8 mouse cellular contexts compared by ENCODE assay signal in the genomic region with DNA sequence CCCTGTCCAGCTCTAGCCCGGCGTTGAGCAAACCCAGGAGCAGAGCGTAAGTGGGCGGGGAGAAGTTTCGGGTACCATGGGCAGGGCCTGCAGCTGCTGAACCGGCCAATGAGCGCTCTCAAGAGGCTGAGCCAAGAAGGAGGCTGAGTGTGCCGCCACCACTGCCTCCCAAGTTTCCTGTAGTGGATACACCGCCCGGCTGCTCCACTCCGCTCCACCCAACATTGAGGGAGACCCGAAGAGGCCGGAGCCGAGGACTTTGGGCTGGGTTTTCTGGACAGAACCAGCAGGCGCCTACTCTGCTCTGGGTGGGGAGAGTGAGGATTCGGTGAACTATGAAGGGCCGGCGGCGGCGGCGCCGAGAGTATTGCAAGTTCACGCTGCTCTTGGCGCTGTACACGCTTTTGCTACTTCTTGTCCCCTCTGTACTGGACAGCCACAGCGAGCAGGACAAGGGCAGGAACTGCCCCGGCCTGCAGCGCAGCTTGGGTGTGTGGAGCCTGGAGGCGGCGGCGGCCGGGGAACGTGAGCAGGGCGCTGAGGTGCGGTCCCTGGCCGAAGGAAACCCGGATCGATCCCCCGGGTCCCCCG. TPM values are rescaled to one million over a fixed set of nuclear protein-coding genes. Genes with fewer than 3 reads are reported as not detected.
DNase-seq lines count a peak whose midpoint lies in the region; ATAC-seq and TF ChIP-seq lines count a peak whose summit lies in the region.

A gene (plus strand): TSS at position 180 of the 591 bp plus-strand sequence.

- peak within 1 kb of the TSS; percentile 74 for H3K4me2 ChIP-seq in forebrain, embryonic 16.5 days (ENCODE audit: low read length)
- peak within 1 kb of the TSS; percentile 61 for H3K4me2 ChIP-seq in liver, postnatal 0 days (ENCODE audit: low read depth, low read length)
- H3K4me2 ChIP-seq in neural tube, embryonic 14.5 days (ENCODE audit: low read depth, low read length): peak within 1 kb of the TSS; percentile 64

- peak; percentile 88 for ATAC-seq in forebrain, embryonic 16.5 days
- peak; percentile 45 for ATAC-seq in liver, postnatal 0 days
- ATAC-seq in neural tube, embryonic 14.5 days (ENCODE audit: low read depth): peak; percentile 73; the same call in 1 of the 2 replicates

- 0 out of 2 replicates have a peak, but pooled peaks cover 2% of the 10 kb centered on the region for H3K27me3 ChIP-seq in ES-Bruce4 (ENCODE audit: control insufficient read depth, insufficient read depth, low read length, poor library complexity, severe bottlenecking)
- H3K27me3 ChIP-seq in forebrain, embryonic 16.5 days (replicated peaks; ENCODE audit: control insufficient read depth, insufficient read depth, low read length): no peaks in the 10 kb centered on the region
- H3K27me3 ChIP-seq in liver, postnatal 0 days (ENCODE audit: insufficient read depth, low read length): peaks cover 21% of the 10 kb centered on the region
- H3K27me3 ChIP-seq in neural tube, embryonic 14.5 days (ENCODE audit: control insufficient read depth, insufficient read depth, low read length): no peaks in the 10 kb centered on the region

- WGBS in forebrain, embryonic 16.5 days: 19% methylated on average over 39 of the region's 40 CpGs
- 27% methylated on average over 40 of the region's 40 CpGs for WGBS in liver, postnatal 0 days (ENCODE audit: insufficient replicate concordance)
- 16% methylated on average over 38 of the region's 40 CpGs for WGBS in neural tube, embryonic 14.5 days

- DNase-seq in cerebellum, adult 11-12 months: peak; percentile 30
- DNase-seq in heart, postnatal 14 days: peak; percentile 68 to 74
- peak; percentile 79 to 85 for DNase-seq in kidney, postnatal 36 days
- peak; percentile 25 for DNase-seq in liver, postnatal 0 days
- DNase-seq in thymus, postnatal 36 days: peak; percentile 4 to 10

- intact Hi-C loops in heart, postnatal 14 days (cut with DNase I): loop anchor here (1.0 kb wide), 1 partner anchor 98 kb away; no protein-coding TSS in a partner anchor

- H3K9me3 ChIP-seq in ES-Bruce4 (replicated peaks; ENCODE audit: control insufficient read depth, insufficient read depth, low read length, poor library complexity, severe bottlenecking): no peaks in the 10 kb centered on the region
- H3K9me3 ChIP-seq in forebrain, embryonic 16.5 days (ENCODE audit: control insufficient read depth, low read length): no peaks in the 10 kb centered on the region
- no peaks in the 10 kb centered on the region for H3K9me3 ChIP-seq in liver, postnatal 0 days (ENCODE audit: low read length)
- H3K9me3 ChIP-seq in neural tube, embryonic 14.5 days (ENCODE audit: control insufficient read depth, low read length): no peaks in the 10 kb centered on the region

- no peaks in the 10 kb centered on the region for H3K36me3 ChIP-seq in ES-Bruce4 (ENCODE audit: control insufficient read depth, insufficient read depth, low read length, poor library complexity, severe bottlenecking)
- no peaks in the 10 kb centered on the region for H3K36me3 ChIP-seq in forebrain, embryonic 16.5 days (ENCODE audit: control insufficient read depth, insufficient read depth)
- no peaks in the 10 kb centered on the region for H3K36me3 ChIP-seq in liver, postnatal 0 days (replicated peaks; ENCODE audit: insufficient read depth, low read length)
- H3K36me3 ChIP-seq in neural tube, embryonic 14.5 days (ENCODE audit: control insufficient read depth, insufficient read depth, low read length): no peaks in the 10 kb centered on the region

- H3K4me3 ChIP-seq in ES-Bruce4 (ENCODE audit: low read depth, low read length): peak within 1 kb of the TSS; percentile 68
- H3K4me3 ChIP-seq in forebrain, embryonic 16.5 days (replicated peaks; ENCODE audit: low read length): peak within 1 kb of the TSS; percentile 50
- H3K4me3 ChIP-seq in liver, postnatal 0 days (ENCODE audit: low read depth, low read length): peak within 1 kb of the TSS; percentile 37
- H3K4me3 ChIP-seq in neural tube, embryonic 14.5 days (ENCODE audit: low read depth, low read length): peak within 1 kb of the TSS; percentile 41

- peak within 1 kb of the TSS; percentile 43; the same call in 1 of the 2 replicates for H3K9ac ChIP-seq in ES-Bruce4 (ENCODE audit: low read depth, poor library complexity, severe bottlenecking)
- H3K9ac ChIP-seq in forebrain, embryonic 16.5 days (replicated peaks; ENCODE audit: low read depth, low read length): peak within 1 kb of the TSS; percentile 45
- no peak within 1 kb of the TSS for H3K9ac ChIP-seq in liver, postnatal 0 days (replicated peaks)
- H3K9ac ChIP-seq in neural tube, embryonic 14.5 days (replicated peaks; ENCODE audit: low read depth, low read length): 0 out of 2 replicates have a peak within 1 kb of the TSS, but pooled peaks have one; percentile 7

- no peak within 1 kb of the TSS for H3K27ac ChIP-seq in ES-Bruce4 (ENCODE audit: insufficient read depth, low read length)
- H3K27ac ChIP-seq in forebrain, embryonic 16.5 days (ENCODE audit: low read length): no peak within 1 kb of the TSS
- H3K27ac ChIP-seq in liver, postnatal 0 days (ENCODE audit: low read depth): no peak within 1 kb of the TSS
- H3K27ac ChIP-seq in neural tube, embryonic 14.5 days (ENCODE audit: low read depth, low read length): no peak within 1 kb of the TSS

- TF ChIP-seq CTCF in ES-Bruce4 (IDR thresholded peaks at IDR 0.05; ENCODE audit: low read depth, low read length): no peak
- TF ChIP-seq CTCF in liver, postnatal 0 days (IDR thresholded peaks at IDR 0.05; ENCODE audit: low read depth): no peak

- no peak for TF ChIP-seq EP300 in ES-Bruce4 (IDR thresholded peaks at IDR 0.05; ENCODE audit: insufficient read depth, low read depth, low read length)
- no peak for TF ChIP-seq EP300 in liver, postnatal 0 days (IDR thresholded peaks at IDR 0.05; ENCODE audit: low read depth)

- H3K4me1 ChIP-seq in ES-Bruce4 (ENCODE audit: control insufficient read depth, insufficient read depth, low read length): no peaks in the 10 kb centered on the region
- H3K4me1 ChIP-seq in forebrain, embryonic 16.5 days (replicated peaks; ENCODE audit: control insufficient read depth, insufficient read depth, low read length): no peaks in the 10 kb centered on the region; the same call in 1 of the 2 replicates
- H3K4me1 ChIP-seq in liver, postnatal 0 days (ENCODE audit: insufficient read depth): no peaks in the 10 kb centered on the region
- no peaks in the 10 kb centered on the region for H3K4me1 ChIP-seq in neural tube, embryonic 14.5 days (ENCODE audit: control insufficient read depth, insufficient read depth, low read length)

- no peak for TF ChIP-seq POLR2A in ES-Bruce4 (IDR thresholded peaks at IDR 0.05; ENCODE audit: insufficient read depth, low read length)

RNA-seq across cellular contexts. Expression of the gene that starts here (rescaled TPM):
- 0.50 and 0.99 TPM in 2 replicates for polyA plus RNA-seq in ES-Bruce4 (2011; ENCODE audit: insufficient read depth, insufficient read length, low read depth, missing spikeins)
- polyA plus RNA-seq in forebrain, embryonic 16.5 days (2015; fragmentation: Nextera tagmentation; extraction: Ambion mirVana): 3.7 and 5.4 TPM in 2 replicates
- total RNA-seq in heart, postnatal 14 days (2021): 1 to 10 TPM; 6.9 to 7.2 TPM
- 1.1 and 1.2 TPM in 2 replicates for polyA plus RNA-seq in liver, postnatal 0 days (2015; fragmentation: Nextera tagmentation; extraction: Ambion mirVana)
- 5.0 and 6.3 TPM in 2 replicates for polyA plus RNA-seq in neural tube, embryonic 14.5 days (2014; fragmentation: Nextera tagmentation; extraction: Ambion mirVana)

Comparison
In these comparisons a context has a peak if more than half of its experiments do, and no peak if none do; other contexts are left out.
1. DNase-seq: peak in every context shown above with its lines; median percentile 82 in kidney, postnatal 36 days; 71 in heart, postnatal 14 days; 30 in cerebellum, adult 11-12 months; 25 in liver, postnatal 0 days; 7 in thymus, postnatal 36 days.